Mouse (Mus musculus) heart, embryonic 14.5 days (tissue): ENCODE measurements around the gene Arhgef2. TPM values are rescaled to one million over a fixed set of nuclear protein-coding genes. Genes with fewer than 3 reads are reported as not detected.

ENCODE experiments used
- ATAC-seq: fragments of 200-750 bp; cut with Nextera tagmentation; 2 replicates; pipeline ENCODE4 v1.8.0; 2017; ENCODE audit warnings: low read depth, moderate TSS enrichment; ENCODE audit not compliant: insufficient number of reproducible peaks, insufficient read depth, low FRiP score
- H3K27ac ChIP-seq, 2 experiments: fragments of 200-500 bp in 1 of 2; fragments of 300-500 bp in 1 of 2; sonication (generic) in 1 of 2; replicated peaks in 1 of 2; 2 replicates each; pipeline ENCODE4 v1.5.1; 2012 to 2014; ENCODE audit warnings: low read depth in 2 of 2, low read length in 2 of 2, control low read depth in 1 of 2, mild to moderate bottlenecking in 1 of 2, mixed read lengths in 1 of 2; ENCODE audit not compliant: control insufficient read depth in 1 of 2, insufficient read depth in 1 of 2
- H3K27me3 ChIP-seq: fragments of 300-500 bp; sonication (generic); 2 replicates; pipeline ENCODE4 v1.6.1; 2014; ENCODE audit warnings: mild to moderate bottlenecking, low read length, control low read depth; ENCODE audit not compliant: control insufficient read depth, insufficient read depth
- H3K36me3 ChIP-seq: fragments of 300-500 bp; sonication (generic); 2 replicates; pipeline ENCODE4 v1.6.1; 2014; ENCODE audit warnings: mild to moderate bottlenecking, control low read depth, low read length, mixed read lengths; ENCODE audit not compliant: control insufficient read depth, insufficient read depth
- H3K4me1 ChIP-seq, 2 experiments: fragments of 200-500 bp in 1 of 2; fragments of 300-500 bp in 1 of 2; sonication (generic) in 1 of 2; 2 replicates each; pipeline ENCODE4 v1.6.1; 2012 to 2014; ENCODE audit warnings: low read length in 2 of 2, control low read depth in 1 of 2, mixed read lengths in 1 of 2; ENCODE audit not compliant: control insufficient read depth in 2 of 2, insufficient read depth in 2 of 2
- H3K4me2 ChIP-seq: fragments of 300-500 bp; sonication (generic); 2 replicates; pipeline ENCODE4 v1.6.1; 2014; ENCODE audit warnings: mild to moderate bottlenecking, low read length
- H3K4me3 ChIP-seq, 2 experiments: fragments of 200-500 bp in 1 of 2; fragments of 300-500 bp in 1 of 2; sonication (generic) in 1 of 2; 2 replicates each; pipeline ENCODE4 v1.5.1; 2012 to 2014; ENCODE audit warnings: low read length in 2 of 2, mild to moderate bottlenecking in 2 of 2, control low read depth in 1 of 2, low read depth in 1 of 2, moderate library complexity in 1 of 2; ENCODE audit not compliant: control insufficient read depth in 1 of 2, insufficient read depth in 1 of 2
- H3K9ac ChIP-seq: fragments of 300-500 bp; sonication (generic); 2 replicates; pipeline ENCODE4 v1.6.1; 2014; ENCODE audit warnings: mild to moderate bottlenecking, low read length
- H3K9me3 ChIP-seq: fragments of 300-500 bp; sonication (generic); 2 replicates; pipeline ENCODE4 v1.6.1; 2016; ENCODE audit warnings: low read length, control low read depth; ENCODE audit not compliant: control insufficient read depth
- WGBS: fragments of 180-500 bp; shearing (Covaris S2); extraction: QIAGEN DNeasy Blood & Tissue Kit; methylation state at CpG from one replicate; pipeline ENCODE4 v1.1.7; 2014; 5-methylcytosine and 5-hydroxymethylcytosine counted together
- polyA plus RNA-seq: library from polyadenylated mRNA; unstranded; fragments of >200 nt; fragmentation: Nextera tagmentation; extraction: Ambion mirVana; gene quantifications from 2 replicates; pipeline ENCODE4 v1.2.1, GENCODE M21; 2014

Gene Arhgef2
- polyA plus RNA-seq, 1 experiment from 2014 or later = 94.2 TPM

DNA sequence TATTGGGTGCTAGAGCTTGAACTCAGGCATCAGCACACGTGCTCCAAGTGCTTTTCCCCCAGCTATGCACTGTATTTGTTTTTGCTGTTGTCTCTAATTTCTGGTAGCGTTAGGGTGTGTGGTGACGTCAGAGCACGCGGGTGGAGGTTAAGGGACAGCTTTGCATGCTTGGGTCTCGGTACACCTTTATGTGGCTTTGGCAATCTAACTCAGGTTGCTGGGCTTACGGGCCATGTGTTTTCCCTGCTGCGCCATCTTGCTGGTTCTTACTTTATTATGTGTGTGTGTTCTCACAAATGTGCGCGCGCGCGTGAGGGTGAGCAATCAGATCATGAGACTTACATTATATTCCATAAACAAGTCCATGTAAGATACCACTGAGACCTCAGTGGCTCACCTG lies 44.2 kb downstream of the Arhgef2 start:
- WGBS = 94% methylated on average over 13 of the region's 13 CpGs
- H3K27me3 ChIP-seq = no peaks in the 10 kb centered on the region
- H3K27ac ChIP-seq = no peak overlapping the region
- no peak overlapping the region for H3K9ac ChIP-seq
- peaks cover 10 to 15% of the 10 kb centered on the region in 2 experiments for H3K4me1 ChIP-seq
- H3K9me3 ChIP-seq = no peaks in the 10 kb centered on the region
- H3K36me3 ChIP-seq = peaks cover 38% of the 10 kb centered on the region
- ATAC-seq = no peak
- H3K4me3 ChIP-seq = no peak overlapping the region
- no peak overlapping the region for H3K4me2 ChIP-seq

DNA sequence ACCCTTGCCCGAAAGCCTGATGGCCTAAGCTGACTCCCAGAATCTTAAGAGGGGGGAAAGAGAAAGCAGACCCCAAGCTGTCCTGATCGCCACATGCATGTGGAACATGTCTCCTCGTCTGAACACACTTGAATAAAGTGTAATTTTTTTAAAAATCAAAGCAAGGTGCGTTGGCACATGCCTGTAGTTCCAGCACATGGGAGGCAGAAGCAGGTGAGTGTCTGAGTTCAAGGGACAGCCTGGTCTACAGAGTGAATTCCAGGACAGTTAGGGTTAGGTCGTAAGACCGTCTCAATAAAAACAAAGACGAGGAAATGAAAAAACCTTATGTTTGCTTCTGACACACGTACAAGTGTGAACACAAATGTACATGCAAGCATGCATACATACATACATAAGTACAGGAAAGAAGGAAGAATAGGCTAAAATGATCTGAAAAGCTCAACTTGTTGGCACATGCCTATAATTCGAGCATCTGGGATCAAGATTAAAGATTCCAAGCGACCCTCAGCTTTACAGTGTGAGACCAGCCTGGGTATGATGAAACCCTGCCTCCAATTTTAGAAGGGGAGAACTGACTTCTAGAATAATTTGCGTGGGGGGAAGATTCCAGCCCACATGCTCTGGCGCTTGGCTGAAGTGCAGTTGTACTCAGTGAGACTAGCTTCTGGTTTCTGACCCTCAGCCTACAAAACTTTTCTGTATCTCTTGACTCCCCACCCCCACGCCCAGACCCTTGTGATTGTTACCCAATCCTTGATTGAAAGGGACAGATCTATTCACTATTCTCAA lies 45.1 kb downstream of the Arhgef2 start:
- Histone ChIP-seq H3K4me3 (no peak overlapping the region), H3K9me3 (no peaks in the 10 kb centered on the region), H3K27me3 (no peaks in the 10 kb centered on the region), H3K9ac (no peak overlapping the region), H3K27ac (no peak overlapping the region), H3K4me2 (no peak overlapping the region), H3K4me1 (peaks cover 16 to 20% of the 10 kb centered on the region in 2 experiments), H3K36me3 (peaks cover 28% of the 10 kb centered on the region)
- 69% methylated on average over 13 of the region's 13 CpGs for WGBS
- no peak for ATAC-seq

DNA sequence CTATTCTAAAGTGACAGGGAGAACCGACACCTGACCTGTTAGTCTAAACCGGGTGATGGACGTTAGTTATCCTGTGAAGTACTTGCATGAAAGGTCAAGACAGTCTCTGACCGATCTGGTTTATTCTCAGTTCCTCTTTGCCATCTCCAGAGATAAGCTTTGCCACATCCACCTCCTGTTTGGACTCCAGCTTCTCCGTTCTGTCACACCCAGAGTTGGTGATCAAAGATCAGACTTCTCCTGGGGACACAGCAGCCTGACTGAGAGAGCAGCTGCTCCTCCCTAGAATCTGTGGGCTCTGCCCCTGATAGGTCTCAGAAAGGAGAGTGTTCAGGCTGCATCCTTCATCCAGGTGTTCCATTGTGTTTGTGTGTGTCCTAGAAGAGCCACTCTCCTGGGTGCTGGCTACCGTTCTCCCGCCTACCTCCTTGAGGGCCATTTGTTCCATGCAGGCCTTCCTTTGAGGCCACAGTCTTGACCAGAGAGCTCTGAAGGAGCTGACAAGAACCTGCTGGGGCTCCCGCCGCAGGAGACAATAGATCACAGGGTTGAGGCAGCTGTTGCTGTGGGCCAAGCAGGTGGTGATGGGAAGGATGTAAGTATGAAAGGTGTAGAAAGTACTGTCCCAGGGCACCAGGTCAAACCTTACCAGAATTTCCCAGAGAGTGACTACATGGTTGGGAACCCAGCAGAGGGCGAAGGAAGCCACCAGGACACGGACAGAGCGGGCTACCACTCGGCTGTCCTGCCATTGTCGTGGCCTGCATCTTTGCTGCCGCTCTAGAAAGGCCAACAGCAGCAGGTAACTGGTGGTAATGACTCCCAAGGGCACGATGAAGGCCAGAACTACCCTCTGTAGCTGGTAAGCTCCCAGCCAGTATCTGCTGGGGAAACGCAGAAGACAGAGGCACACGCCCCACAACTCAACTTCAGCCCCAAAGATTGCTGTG lies 46.2 kb downstream of the Arhgef2 start:
- ATAC-seq = no peak
- Histone ChIP-seq H3K4me2 (no peak overlapping the region), H3K9ac (no peak overlapping the region), H3K4me1 (peaks cover 16 to 20% of the 10 kb centered on the region in 2 experiments), H3K36me3 (peaks cover 18% of the 10 kb centered on the region), H3K27me3 (no peaks in the 10 kb centered on the region), H3K9me3 (no peaks in the 10 kb centered on the region), H3K4me3 (no peak overlapping the region), H3K27ac (no peak overlapping the region)
- 67% methylated on average over 18 of the region's 18 CpGs for WGBS

DNA sequence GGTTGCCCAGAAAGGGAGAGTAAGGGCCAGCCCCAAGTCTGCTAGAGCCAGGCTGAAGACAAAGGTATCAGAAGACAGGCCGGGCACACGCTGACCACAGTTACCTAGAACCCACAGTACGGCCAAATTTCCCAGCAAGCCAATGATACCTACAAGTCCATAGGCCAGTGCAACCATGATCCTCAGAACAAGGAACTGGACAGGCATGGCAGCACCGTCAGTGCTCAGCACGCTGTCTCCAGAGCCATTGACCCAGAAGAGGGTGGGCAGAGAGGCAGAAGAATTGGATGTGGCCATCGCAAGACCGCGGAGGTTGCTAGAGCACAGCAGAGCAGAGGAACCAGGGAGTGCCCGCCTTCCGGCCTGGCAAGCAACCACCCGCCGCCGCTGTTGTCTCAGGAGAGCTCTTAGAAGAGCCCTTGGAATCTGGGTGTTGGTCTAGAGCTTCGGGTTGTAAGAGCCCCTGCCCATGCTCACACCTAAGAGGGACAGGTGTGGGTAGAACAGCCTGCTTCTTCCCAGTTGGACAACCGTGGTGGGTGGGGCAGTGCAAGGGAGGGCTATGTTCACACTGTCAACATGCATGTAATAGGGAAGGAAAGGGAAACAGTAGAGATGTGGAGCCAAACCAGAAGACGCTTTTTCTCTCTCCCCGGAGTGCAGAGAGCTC lies 47.2 kb downstream of the Arhgef2 start, which contains the start of gene Rxfp4:
Gene Rxfp4, minus strand, starts transcription at position 297 of the 670 bp plus-strand sequence.
- Histone ChIP-seq H3K9me3 (no peaks in the 10 kb centered on the region), H3K27ac (no peak within 1 kb of the TSS; a peak in 1 of 4 replicates), H3K4me2 (no peak within 1 kb of the TSS), H3K4me1 (peaks cover 16 to 20% of the 10 kb centered on the region in 2 experiments), H3K9ac (no peak within 1 kb of the TSS), H3K4me3 (no peak within 1 kb of the TSS), H3K36me3 (peaks cover 8% of the 10 kb centered on the region), H3K27me3 (no peaks in the 10 kb centered on the region)
- no peak for ATAC-seq
- WGBS = 83% methylated on average over 17 of the region's 17 CpGs

DNA sequence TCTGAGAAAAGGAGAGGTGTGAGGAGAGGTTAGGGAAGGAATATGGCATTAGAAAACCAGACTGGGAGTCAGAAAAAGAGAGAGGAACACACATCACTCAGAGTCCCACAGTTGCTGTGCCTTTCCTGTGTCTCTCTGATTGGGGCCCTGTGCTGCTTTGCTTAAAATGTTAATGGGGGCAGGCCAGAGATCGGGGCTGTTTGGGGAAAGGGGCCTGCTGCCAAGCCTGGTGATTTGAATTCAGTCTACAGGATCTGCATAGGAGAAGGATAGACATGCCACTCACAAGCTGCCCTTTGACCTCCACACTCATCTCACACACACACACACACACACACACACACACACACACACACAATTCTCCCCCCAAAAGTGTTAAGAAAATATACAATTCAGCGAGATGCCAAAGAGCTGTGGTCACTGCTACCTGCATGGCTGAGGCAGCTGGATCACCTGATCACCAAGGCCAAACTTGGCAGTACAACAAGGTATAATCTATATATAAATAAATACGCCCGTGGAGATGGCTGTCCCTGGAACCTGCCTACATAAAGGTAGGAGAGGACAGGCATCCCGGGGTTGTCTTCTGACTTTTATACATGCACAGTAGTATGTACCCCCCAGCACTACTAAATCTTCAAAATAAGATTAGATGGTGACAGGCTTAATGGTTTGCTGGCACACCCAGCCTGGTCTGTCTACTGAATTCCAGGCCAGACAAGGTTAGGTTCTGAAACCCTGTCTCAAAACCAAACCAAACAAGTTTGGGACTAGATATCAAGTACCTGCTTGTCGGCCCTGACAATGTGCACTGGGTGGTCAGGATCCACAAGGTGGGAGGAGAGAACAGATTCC lies 48.0 kb downstream of the Arhgef2 start:
- 74% methylated on average over 6 of the region's 6 CpGs for WGBS
- no peaks in the 10 kb centered on the region for H3K27me3 ChIP-seq
- ATAC-seq = no peak
- H3K4me1 ChIP-seq = peaks cover 16 to 20% of the 10 kb centered on the region in 2 experiments
- no peak overlapping the region for H3K4me2 ChIP-seq
- H3K4me3 ChIP-seq = no peak overlapping the region
- peak overlapping the region; percentile 31 to 53; a peak in 1 of 4 replicates for H3K27ac ChIP-seq
- no peak overlapping the region for H3K9ac ChIP-seq
- 0 out of 2 replicates have a peak, but pooled peaks cover under 1% of the 10 kb centered on the region for H3K36me3 ChIP-seq
- no peaks in the 10 kb centered on the region for H3K9me3 ChIP-seq

DNA sequence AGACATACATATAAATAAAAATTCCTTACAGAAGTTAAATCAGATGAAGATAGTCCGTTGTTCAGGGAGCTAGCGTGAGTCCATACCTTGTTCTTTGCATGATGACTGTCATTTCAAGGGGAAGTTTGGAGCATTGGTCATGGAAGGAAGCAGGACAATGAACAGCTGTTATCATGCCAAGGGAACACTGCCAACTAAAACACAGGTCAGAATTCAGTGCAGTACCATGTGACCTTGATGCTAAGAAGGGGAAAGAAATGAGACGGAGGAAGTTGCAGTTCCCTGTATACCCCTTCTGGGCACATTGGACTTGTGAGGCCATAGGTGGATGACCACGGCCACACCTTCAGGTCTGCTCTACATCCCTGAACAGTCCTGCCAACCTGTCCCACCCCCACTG lies 48.9 kb downstream of the Arhgef2 start:
- no peaks in the 10 kb centered on the region for H3K27me3 ChIP-seq
- WGBS = 44% methylated on average over 4 of the region's 4 CpGs
- peak overlapping the region; percentile 15; the same call in 1 of the 2 replicates for H3K4me2 ChIP-seq
- H3K9ac ChIP-seq = no peak overlapping the region
- H3K9me3 ChIP-seq = no peaks in the 10 kb centered on the region
- no peaks in the 10 kb centered on the region for H3K36me3 ChIP-seq
- peak overlapping the region; percentile 35 to 53 for H3K27ac ChIP-seq
- peak; percentile 48 for ATAC-seq
- peaks cover 16 to 20% of the 10 kb centered on the region in 2 experiments for H3K4me1 ChIP-seq
- no peak overlapping the region for H3K4me3 ChIP-seq
